Mouse (Mus musculus) limb, embryonic 14.5 days (tissue): ENCODE results near the gene 2210016L21Rik. TPM values are rescaled to one million over a fixed set of nuclear protein-coding genes. Genes with fewer than 3 reads are reported as not detected.

Experiments
- ATAC-seq: fragments of 200-750 bp; cut with Nextera tagmentation; 2 replicates; pipeline ENCODE4 v1.8.0; 2017; ENCODE audit warnings: low read depth, moderate number of reproducible peaks, moderate TSS enrichment; ENCODE audit not compliant: low FRiP score
- DNase-seq: peaks from one replicate; pipeline ENCODE4 v3.0.0-alpha.2; 2015; ENCODE audit warnings: low spot score
- H3K27ac ChIP-seq: fragments of 300-500 bp; sonication (generic); replicated peaks from 2 replicates; pipeline ENCODE4 v1.5.1; 2014; ENCODE audit warnings: low read depth, mild to moderate bottlenecking, low read length, moderate library complexity, mixed read lengths
- H3K27me3 ChIP-seq: fragments of 300-500 bp; sonication (generic); 2 replicates; pipeline ENCODE4 v1.6.1; 2014; ENCODE audit warnings: low read length, mixed read lengths; ENCODE audit not compliant: control insufficient read depth, insufficient read depth
- H3K36me3 ChIP-seq: fragments of 300-500 bp; sonication (generic); 2 replicates; pipeline ENCODE4 v1.6.1; 2014; ENCODE audit warnings: mild to moderate bottlenecking, low read length, moderate library complexity, mixed read lengths; ENCODE audit not compliant: control insufficient read depth, insufficient read depth
- H3K4me1 ChIP-seq: fragments of 300-500 bp; sonication (generic); 2 replicates; pipeline ENCODE4 v1.6.1; 2014; ENCODE audit warnings: antibody characterized with exemption, low read length, mixed read lengths; ENCODE audit not compliant: control insufficient read depth, insufficient read depth
- H3K4me2 ChIP-seq: fragments of 300-500 bp; sonication (generic); replicated peaks from 2 replicates; pipeline ENCODE4 v1.6.1; 2014; ENCODE audit warnings: low read depth, mild to moderate bottlenecking, low read length, moderate library complexity; ENCODE audit not compliant: severe bottlenecking
- H3K4me3 ChIP-seq: fragments of 300-500 bp; sonication (generic); replicated peaks from 2 replicates; pipeline ENCODE4 v1.5.1; 2014; ENCODE audit warnings: low read length
- H3K9ac ChIP-seq: fragments of 300-500 bp; sonication (generic); 2 replicates; pipeline ENCODE4 v1.6.1; 2014; ENCODE audit warnings: mild to moderate bottlenecking, low read depth, low read length, moderate library complexity; ENCODE audit not compliant: severe bottlenecking
- H3K9me3 ChIP-seq: fragments of 300-500 bp; sonication (generic); 2 replicates; pipeline ENCODE4 v1.6.1; 2016; ENCODE audit warnings: low read length; ENCODE audit not compliant: control insufficient read depth
- POLR2A ChIP-seq: fragments of 200-500 bp; IDR thresholded peaks from 2 replicates; pipeline ENCODE4 v1.8.0; 2012; ENCODE audit warnings: inconsistent platforms, mild to moderate bottlenecking, moderate library complexity, borderline replicate concordance; ENCODE audit not compliant: insufficient read depth, insufficient read length; ENCODE audit errors: extremely low read depth
- WGBS: fragments of 180-500 bp; shearing (Covaris S2); extraction: QIAGEN DNeasy Blood & Tissue Kit; methylation state at CpG from one replicate; pipeline ENCODE4 v1.1.7; 2014; 5-methylcytosine and 5-hydroxymethylcytosine counted together
- polyA plus RNA-seq, 2 experiments: library from polyadenylated mRNA; depleted of rRNA in 1 of 2; stranded (reverse) in 1 of 2; unstranded in 1 of 2; fragments of >200 nt; fragmentation: Nextera tagmentation in 1 of 2; extraction: Ambion mirVana in 1 of 2; gene quantifications; 2 replicates each; pipeline versions ENCODE4 v1.2.1 to v1.2.3; 2012 to 2014

Gene 2210016L21Rik
- polyA plus RNA-seq, 2 experiments: 41.3 to 54.7 TPM

GRCm38 (mm10) chr5:114973131-114973530 lies 31.2 kb downstream of the 2210016L21Rik start:
- no peaks in the 10 kb centered on the region for H3K27me3 ChIP-seq
- no peaks in the 10 kb centered on the region for H3K9me3 ChIP-seq
- H3K36me3 ChIP-seq: no peaks in the 10 kb centered on the region
- no peak for ATAC-seq
- H3K4me2 ChIP-seq: no peak overlapping the region
- no peak overlapping the region for H3K4me3 ChIP-seq
- no peak overlapping the region for H3K9ac ChIP-seq
- DNase-seq: no peak
- H3K4me1 ChIP-seq: no peaks in the 10 kb centered on the region
- WGBS: 72% methylated on average over 8 of the region's 8 CpGs
- TF ChIP-seq POLR2A: no peak
- H3K27ac ChIP-seq: no peak overlapping the region

- Histone ChIP-seq H3K4me1 (peaks cover 9% of the 10 kb centered on the region), H3K9ac (no peak overlapping the region), H3K4me3 (no peak overlapping the region), H3K9me3 (no peaks in the 10 kb centered on the region), H3K4me2 (no peak overlapping the region), H3K27me3 (no peaks in the 10 kb centered on the region), H3K36me3 (no peaks in the 10 kb centered on the region), H3K27ac (no peak overlapping the region)
- ATAC-seq (no peak), DNase-seq (no peak)
- TF ChIP-seq POLR2A: no peak
Measured at GRCm38 (mm10) chr5:114976935-114977334, 35.0 kb downstream of the 2210016L21Rik start.

DNA sequence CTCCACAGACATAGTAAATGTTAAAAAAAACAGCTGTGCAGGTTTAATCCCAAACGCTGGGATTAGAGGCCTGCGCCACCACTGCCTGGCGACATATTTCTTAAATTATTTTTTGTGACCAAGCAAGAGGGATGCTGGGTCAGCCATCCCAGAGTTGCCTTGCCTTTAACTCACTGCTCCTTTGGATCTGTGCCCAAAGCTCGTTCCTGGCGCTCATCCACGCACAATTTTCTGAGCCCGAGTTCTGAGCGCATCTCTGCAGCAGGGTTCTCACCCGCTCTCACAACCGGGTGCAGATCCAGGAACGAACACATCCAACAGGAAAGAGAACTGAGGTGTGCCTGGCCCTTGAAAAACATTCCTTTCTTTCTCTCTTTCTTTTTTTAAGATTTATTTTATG lies 36.5 kb downstream of the 2210016L21Rik start:
- Histone ChIP-seq H3K36me3 (no peaks in the 10 kb centered on the region), H3K9ac (no peak overlapping the region), H3K9me3 (no peaks in the 10 kb centered on the region), H3K4me1 (peaks cover 9% of the 10 kb centered on the region), H3K4me2 (no peak overlapping the region), H3K27me3 (no peaks in the 10 kb centered on the region), H3K27ac (no peak overlapping the region), H3K4me3 (no peak overlapping the region)
- DNase-seq (no peak), ATAC-seq (no peak)
- TF ChIP-seq POLR2A: no peak
- WGBS: 63% methylated on average over 11 of the region's 11 CpGs

- H3K27me3 ChIP-seq: no peaks in the 10 kb centered on the region
- H3K9ac ChIP-seq: no peak overlapping the region; the same call in 1 of the 2 replicates
- peak overlapping the region; percentile 87 for H3K4me2 ChIP-seq
- H3K36me3 ChIP-seq: no peaks in the 10 kb centered on the region
- peaks cover 9% of the 10 kb centered on the region for H3K4me1 ChIP-seq
- WGBS: 4% methylated on average over 6 of the region's 6 CpGs
- DNase-seq: peak; percentile 53
- TF ChIP-seq POLR2A: no peak
- no peak overlapping the region for H3K4me3 ChIP-seq
- H3K9me3 ChIP-seq: no peaks in the 10 kb centered on the region
- H3K27ac ChIP-seq: no peak overlapping the region
- ATAC-seq: peak; percentile 45; the same call in 1 of the 2 replicates
Measured at GRCm38 (mm10) chr5:114978888-114979249, 36.9 kb downstream of the 2210016L21Rik start.

DNA sequence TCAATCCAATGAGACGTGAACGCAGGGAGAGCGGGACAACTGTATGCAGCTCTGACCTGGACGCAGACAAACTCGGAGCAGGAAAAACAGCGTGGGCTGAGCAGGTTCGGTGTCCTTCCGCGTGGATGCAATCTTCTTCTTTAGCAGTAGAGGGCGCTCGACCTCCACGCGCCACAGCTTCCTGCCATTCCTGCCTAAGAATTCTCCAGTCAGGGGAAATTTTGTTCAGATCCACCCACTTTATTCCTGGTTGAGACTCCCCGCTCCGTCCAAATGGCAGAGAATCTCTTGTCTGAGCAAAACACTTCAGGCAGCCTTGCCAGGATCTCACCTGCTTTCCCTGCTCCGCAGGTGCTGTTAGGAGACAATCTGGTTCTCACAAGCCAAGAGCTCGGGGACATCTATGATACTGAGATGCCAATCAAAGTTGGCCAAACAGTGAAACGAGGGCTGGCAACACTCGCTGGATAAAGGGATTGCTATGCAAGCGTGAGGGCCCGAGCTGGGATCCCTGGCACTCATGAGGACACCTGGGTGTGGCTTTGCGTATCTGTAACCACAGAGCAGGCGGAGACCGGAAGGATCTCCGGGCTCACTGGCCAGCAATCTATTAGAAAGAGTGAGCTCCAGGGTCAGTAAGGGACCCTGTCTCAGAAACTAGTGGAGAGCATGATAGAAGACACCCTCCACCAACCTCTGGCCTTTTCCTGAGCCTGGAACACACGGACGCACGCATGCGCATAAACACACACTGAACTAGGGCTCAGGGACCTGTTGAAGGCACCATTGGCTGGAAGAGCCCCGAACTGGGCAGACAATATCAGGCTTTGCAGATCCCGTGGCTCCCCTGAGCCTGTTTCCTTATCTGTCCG lies 37.5 kb downstream of the 2210016L21Rik start:
- peak overlapping the region; percentile 41 for H3K4me3 ChIP-seq
- no peak for TF ChIP-seq POLR2A
- H3K4me1 ChIP-seq: peaks cover 9% of the 10 kb centered on the region
- ATAC-seq: peak; percentile 75
- no peaks in the 10 kb centered on the region for H3K36me3 ChIP-seq
- peak overlapping the region; percentile 49 for H3K9ac ChIP-seq
- H3K9me3 ChIP-seq: no peaks in the 10 kb centered on the region
- 0 out of 2 replicates have a peak overlapping the region, but pooled peaks have one; percentile 33 for H3K27ac ChIP-seq
- WGBS: 4% methylated on average over 31 of the region's 32 CpGs
- H3K4me2 ChIP-seq: peak overlapping the region; percentile 87
- H3K27me3 ChIP-seq: no peaks in the 10 kb centered on the region
- DNase-seq: peak; percentile 72
